Mouse (Mus musculus) skeletal muscle tissue, adult 2 months (tissue): Measurements from ENCODE around the gene Ctdsp1.
A peak's percentile ranks its signal among the peaks of the same experiment; 100 is the strongest.

Experiments
- DNase-seq: peaks from one replicate; pipeline ENCODE4 v3.0.0-alpha.2; 2012; ENCODE audit warnings: low read depth, low spot score

The Ctdsp1 gene

DNA sequence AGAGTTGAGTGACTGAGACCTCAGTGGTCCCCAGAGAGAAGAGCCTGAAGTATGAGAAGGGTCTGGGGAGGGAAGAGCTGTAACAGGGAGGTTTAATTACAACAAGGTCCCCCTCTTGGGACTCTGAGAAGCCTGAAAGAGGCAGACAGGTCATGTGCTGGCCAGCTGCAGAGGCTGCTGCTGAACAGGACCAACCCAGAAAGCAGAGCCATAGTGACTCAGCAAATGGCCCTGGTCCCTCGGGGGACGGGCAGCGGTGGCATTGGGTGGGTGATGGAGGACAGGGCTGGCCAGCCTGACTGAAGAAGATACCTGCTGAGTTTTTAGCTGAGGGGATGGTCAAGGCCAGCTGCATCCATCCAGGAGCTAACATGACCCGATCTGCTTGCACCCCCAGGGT is 14.9 kb upstream of the Ctdsp1 start:
- no peak for DNase-seq

DNA sequence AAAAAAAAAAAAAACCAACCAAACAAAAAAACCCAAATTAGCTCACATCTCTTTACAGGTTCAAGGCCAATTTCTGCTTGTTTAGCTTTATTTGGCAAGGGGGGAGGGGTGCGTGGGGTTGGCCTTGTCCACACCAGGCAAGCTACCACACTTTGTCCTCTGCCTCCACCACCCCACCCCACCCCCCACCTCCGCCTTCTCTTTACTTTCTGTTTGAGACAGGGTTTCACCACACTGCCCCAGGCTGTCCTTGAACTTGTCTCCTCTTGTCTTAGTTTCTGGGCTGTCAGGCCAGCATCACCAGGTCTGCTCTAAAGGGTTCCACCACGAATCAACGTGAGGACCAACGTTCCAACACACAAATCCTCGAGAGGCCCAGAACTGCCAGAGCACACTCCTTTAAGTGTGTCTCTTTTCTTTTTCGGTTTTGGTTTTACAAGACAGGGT is 12.2 kb upstream of the Ctdsp1 start:
- DNase-seq, result no peak

DNA sequence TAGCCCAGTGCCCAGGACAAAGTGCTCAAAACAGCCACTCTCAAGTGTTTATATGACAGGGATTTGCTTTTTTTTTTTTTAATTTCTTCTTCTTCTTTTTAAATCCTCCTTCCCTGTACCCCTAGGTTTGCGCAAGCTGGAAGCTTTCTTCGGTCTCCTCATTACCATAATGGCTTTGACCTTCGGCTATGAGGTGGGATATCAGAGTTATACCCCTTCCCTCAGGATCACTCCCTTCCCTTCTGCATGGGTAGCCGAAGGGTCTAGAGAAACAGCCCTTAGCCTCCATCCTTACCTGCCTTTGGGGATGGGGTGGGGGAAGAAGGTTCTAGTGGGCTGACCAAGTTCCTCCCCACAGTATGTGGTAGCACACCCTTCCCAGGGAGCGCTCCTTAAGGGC is 10.8 kb upstream of the Ctdsp1 start:
- DNase-seq, result no peak

DNA sequence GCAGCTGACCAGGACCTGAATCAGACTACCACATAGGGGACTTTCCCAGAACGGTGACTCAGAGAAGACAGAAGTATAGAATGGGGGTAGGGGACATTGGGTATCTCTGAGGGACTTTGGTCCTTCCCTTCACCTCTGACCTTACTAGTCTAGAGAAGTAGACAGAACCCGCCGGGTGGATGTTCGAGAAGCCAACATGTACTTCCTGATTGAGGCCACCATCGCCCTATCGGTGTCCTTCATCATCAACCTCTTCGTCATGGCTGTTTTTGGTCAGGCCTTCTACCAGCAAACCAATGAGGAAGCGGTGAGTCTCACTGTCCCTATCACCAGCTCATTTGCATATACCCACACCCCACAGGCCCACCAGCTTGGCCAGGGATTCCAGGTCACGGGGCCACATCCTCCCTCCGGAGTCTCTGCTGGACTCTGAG is 9.7 kb upstream of the Ctdsp1 start:
- no peak for DNase-seq

- DNase-seq, result no peak
These were observed 7.9 kb upstream of the Ctdsp1 start for GRCm38 (mm10) chr1:74383385-74383784.

- no peak for DNase-seq
These were observed 6.8 kb upstream of the Ctdsp1 start for GRCm38 (mm10) chr1:74384525-74384924.

DNA sequence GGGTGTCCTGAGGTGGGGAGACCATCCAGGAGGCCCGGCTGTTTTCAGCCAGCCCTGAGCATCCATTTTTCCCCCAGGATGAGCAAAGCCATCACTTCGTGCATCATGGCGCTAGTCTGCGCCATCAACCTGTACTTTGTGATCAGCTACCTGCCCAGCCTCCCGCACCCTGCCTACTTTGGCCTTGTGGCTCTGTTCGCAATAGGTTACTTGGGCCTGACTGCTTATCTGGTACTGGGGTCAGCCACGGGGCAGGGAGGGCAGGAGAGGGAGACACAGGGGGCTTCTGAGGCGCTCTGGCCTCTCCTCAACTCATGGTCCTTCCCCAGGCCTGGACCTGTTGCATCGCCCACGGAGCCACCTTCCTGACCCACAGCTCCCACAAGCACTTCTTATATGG is 6.2 kb upstream of the Ctdsp1 start:
- no peak for DNase-seq

GRCm38 (mm10) chr1:74385531-74385930 is 5.8 kb upstream of the Ctdsp1 start:
- DNase-seq, result no peak

DNA sequence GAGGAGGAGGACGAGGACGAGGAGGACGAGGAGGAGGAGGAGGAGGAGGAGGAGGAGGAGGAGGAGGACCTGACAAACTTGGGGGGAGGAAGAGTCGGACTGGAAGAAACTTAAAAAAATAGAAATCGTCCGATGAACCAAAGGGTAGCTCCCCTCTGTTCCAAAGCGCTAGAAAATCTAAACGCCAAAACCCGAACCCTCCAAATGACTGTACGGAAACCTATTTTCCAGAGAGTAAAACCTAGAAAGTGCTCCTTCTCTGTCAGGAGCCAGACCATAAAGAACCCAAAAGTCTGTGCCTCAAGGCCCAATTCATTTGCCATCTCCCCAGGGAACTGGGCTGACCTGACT is 5.0 kb upstream of the Ctdsp1 start:
- DNase-seq, result no peak

- DNase-seq, result peak; percentile 96
These were observed 4.5 kb upstream of the Ctdsp1 start for GRCm38 (mm10) chr1:74386714-74387385.

- DNase-seq, result no peak
These were observed 3.8 kb upstream of the Ctdsp1 start for GRCm38 (mm10) chr1:74387386-74387988.

GRCm38 (mm10) chr1:74388398-74388920 is 2.9 kb upstream of the Ctdsp1 start:
- no peak for DNase-seq

- no peak for DNase-seq
These were observed 1.4 kb upstream of the Ctdsp1 start for GRCm38 (mm10) chr1:74389831-74390286.

GRCm38 (mm10) chr1:74390287-74390906 is 912 bp upstream of the Ctdsp1 start:
- DNase-seq, result peak; percentile 64

GRCm38 (mm10) chr1:74391844-74392441 is 634 bp downstream of the Ctdsp1 start:
- DNase-seq, result peak; percentile 66

DNA sequence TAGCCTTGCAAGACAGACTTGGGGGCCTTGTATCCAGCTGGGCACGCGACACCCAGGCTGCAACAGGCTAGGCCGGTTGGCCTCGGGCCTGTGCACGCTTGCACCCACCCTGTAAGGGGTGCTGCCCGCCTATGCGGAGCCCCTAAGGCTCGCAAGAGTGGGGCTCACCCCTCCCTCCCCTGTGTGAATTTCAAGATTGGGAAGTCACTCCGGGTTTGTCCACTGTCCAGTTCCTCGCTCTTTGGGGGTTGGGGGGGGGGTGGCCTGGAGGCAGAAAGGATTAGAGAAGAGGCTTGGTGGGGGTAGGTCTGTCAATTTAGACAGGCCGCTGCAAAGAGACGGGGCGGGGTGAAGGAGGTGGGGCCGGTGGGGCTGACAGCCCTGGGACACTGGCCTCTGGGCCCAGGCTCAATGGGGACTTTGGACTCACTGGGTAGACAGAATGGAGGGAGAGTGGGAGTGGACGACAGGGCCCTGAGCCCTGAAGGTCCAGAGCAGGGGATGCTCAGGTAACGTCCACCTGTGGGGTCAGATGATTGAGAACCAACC is 1.2 kb downstream of the Ctdsp1 start:
- no peak for DNase-seq

DNA sequence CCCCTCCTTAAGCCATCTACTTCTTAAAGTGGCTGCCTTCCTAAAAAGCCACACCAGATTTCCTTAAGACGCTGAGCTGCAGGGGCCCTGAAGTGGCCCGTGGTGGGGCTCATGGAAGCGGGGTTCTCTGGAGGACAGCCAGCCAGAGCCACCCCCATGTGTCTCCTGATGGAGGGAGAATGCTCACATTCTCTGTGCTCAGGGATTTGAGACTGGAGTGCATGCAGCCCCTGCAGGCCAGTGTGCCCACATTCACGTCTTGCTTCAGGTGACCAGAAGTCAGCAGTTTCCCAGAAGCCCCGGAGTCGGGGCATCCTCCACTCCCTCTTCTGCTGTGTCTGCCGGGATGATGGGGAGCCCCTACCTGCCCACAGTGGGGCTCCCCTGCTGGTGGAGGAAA is 1.7 kb downstream of the Ctdsp1 start:
- no peak for DNase-seq

- DNase-seq, result no peak
These were observed 2.4 kb downstream of the Ctdsp1 start for GRCm38 (mm10) chr1:74393697-74394096.

DNA sequence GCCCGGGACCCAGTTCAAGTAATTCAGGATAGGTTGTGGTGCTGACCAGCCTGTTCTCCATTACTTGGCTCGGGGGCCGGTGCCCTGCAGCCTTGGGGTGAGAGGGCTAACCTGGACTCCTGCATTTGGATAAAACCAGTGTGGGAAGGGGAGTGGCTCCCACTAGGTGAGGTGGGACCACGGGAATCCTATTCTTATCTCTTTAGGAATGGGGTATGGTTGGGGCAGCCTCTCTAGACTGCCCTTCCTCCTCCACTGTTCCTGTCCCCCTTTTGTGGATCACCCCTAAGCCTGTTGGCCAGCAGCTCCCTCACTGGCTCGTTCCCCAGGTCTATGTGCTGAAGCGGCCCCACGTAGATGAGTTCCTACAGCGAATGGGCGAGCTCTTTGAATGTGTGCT is 3.0 kb downstream of the Ctdsp1 start:
- DNase-seq, result no peak

GRCm38 (mm10) chr1:74394858-74395257 is 3.5 kb downstream of the Ctdsp1 start:
- no peak for DNase-seq

GRCm38 (mm10) chr1:74395290-74395689 is 4.0 kb downstream of the Ctdsp1 start:
- DNase-seq, result no peak
